Mouse (Mus musculus) heart, embryonic 10.5 days (tissue): ENCODE results near the gene Mettl2. TPM values are rescaled to one million over a fixed set of nuclear protein-coding genes. Genes with fewer than 3 reads are reported as not detected.

Experiments used
- DNase-seq: peaks from one replicate; pipeline ENCODE4 v3.0.0-alpha.2; 2017; ENCODE audit warnings: low spot score
- H3K27ac ChIP-seq: fragments of 300-500 bp; sonication (generic); 2 replicates; pipeline ENCODE4 v1.5.1; 2016; ENCODE audit warnings: mild to moderate bottlenecking
- H3K27me3 ChIP-seq: fragments of 300-500 bp; sonication (generic); 2 replicates; pipeline ENCODE4 v1.6.1; 2016; ENCODE audit warnings: mild to moderate bottlenecking; ENCODE audit not compliant: poor library complexity, insufficient read depth, severe bottlenecking
- H3K36me3 ChIP-seq: fragments of 300-500 bp; sonication (generic); 2 replicates; pipeline ENCODE4 v1.6.1; 2016; ENCODE audit warnings: mild to moderate bottlenecking, moderate library complexity
- H3K4me1 ChIP-seq: fragments of 300-500 bp; sonication (generic); 2 replicates; pipeline ENCODE4 v1.6.1; 2016; ENCODE audit warnings: mild to moderate bottlenecking
- H3K4me3 ChIP-seq: fragments of 300-500 bp; sonication (generic); 2 replicates; pipeline ENCODE4 v1.5.1; 2016; ENCODE audit warnings: mild to moderate bottlenecking, moderate library complexity
- H3K9me3 ChIP-seq: fragments of 300-500 bp; sonication (generic); 2 replicates; pipeline ENCODE4 v1.6.1; 2016; ENCODE audit warnings: mild to moderate bottlenecking, moderate library complexity
- WGBS: fragments of 180-500 bp; shearing (Covaris S2); methylation state at CpG from one replicate; pipeline ENCODE4 v1.1.7; 2016; 5-methylcytosine and 5-hydroxymethylcytosine counted together
- polyA plus RNA-seq: library from polyadenylated mRNA; unstranded; fragments of >200 nt; fragmentation: Nextera tagmentation; extraction: Ambion mirVana; gene quantifications from 2 replicates; pipeline ENCODE4 v1.2.1, GENCODE M21; 2016

Gene Mettl2
- polyA plus RNA-seq, 1 experiment from 2014 or later = 42.5 TPM

- Histone ChIP-seq H3K27ac (no peak overlapping the region), H3K27me3 (0 out of 2 replicates have a peak, but pooled peaks cover 8% of the 10 kb centered on the region), H3K9me3 (no peaks in the 10 kb centered on the region), H3K4me3 (no peak overlapping the region), H3K4me1 (no peaks in the 10 kb centered on the region), H3K36me3 (peaks cover 16% of the 10 kb centered on the region)
- WGBS = 79% methylated on average over 11 of the region's 11 CpGs
- DNase-seq = no peak
These were observed 18.4 kb downstream of the Mettl2 start for GRCm38 (mm10) chr11:105144508-105145210.

DNA sequence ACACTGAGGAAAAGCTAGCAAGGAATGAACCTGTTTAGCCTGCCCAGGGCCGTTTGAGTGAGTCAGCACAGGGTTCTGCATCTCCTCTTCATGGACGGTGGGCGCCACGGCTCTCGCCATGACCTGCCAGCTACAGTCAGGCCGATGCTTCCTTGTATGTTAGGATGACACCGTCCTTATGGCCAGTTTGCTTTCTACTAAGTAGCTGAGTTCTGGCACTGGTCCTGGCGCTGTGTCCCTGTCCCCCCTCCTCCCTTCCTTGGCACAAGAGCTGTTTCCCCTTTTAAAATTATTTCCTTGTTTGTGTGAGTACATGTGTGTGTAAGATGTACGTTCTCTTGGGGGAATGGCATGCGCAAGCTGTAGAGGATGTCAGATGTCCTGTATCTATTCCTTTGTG is 19.0 kb downstream of the Mettl2 start:
- Histone ChIP-seq H3K27me3 (0 out of 2 replicates have a peak, but pooled peaks cover 8% of the 10 kb centered on the region), H3K4me1 (no peaks in the 10 kb centered on the region), H3K27ac (no peak overlapping the region), H3K4me3 (no peak overlapping the region), H3K36me3 (peaks cover 10% of the 10 kb centered on the region), H3K9me3 (no peaks in the 10 kb centered on the region)
- WGBS = 84% methylated on average over 10 of the region's 10 CpGs
- no peak for DNase-seq

DNA sequence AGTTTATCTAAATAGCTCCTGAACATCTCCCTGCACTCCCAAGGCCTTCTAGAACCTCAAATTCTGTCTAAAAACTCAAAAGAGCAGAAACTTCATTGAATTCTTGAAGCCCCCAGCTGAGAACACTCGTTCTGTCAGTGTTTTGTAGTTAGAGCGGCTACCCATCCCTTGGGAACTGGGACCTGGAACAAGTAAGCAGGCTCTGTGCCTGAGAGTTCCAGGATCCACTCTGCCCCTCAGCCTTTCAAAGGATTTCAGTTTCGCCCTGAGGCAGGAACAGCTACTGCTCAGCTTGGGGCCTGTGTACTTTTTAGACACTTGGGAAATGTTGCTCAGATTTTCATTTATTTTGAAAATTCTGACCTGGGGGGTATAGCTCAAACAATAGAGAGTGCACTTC is 20.4 kb downstream of the Mettl2 start, which contains the start of gene Gm10842:
TSS of gene Gm10842 (plus strand) at position 301 of the 400 bp plus-strand sequence.
- 0 out of 2 replicates have a peak, but pooled peaks cover 8% of the 10 kb centered on the region for H3K27me3 ChIP-seq
- H3K4me1 ChIP-seq = peaks cover 6% of the 10 kb centered on the region
- no peaks in the 10 kb centered on the region for H3K9me3 ChIP-seq
- 67% methylated on average over 3 of the region's 3 CpGs for WGBS
- DNase-seq = no peak
- H3K27ac ChIP-seq = no peak within 1 kb of the TSS
- no peaks in the 10 kb centered on the region for H3K36me3 ChIP-seq
- no peak within 1 kb of the TSS for H3K4me3 ChIP-seq

- H3K27me3 ChIP-seq = 0 out of 2 replicates have a peak, but pooled peaks cover 8% of the 10 kb centered on the region
- peaks cover 29% of the 10 kb centered on the region for H3K4me1 ChIP-seq
- WGBS = 56% methylated on average over 3 of the region's 3 CpGs
- H3K9me3 ChIP-seq = no peaks in the 10 kb centered on the region
- no peaks in the 10 kb centered on the region for H3K36me3 ChIP-seq
- H3K27ac ChIP-seq = no peak overlapping the region
- no peak overlapping the region for H3K4me3 ChIP-seq
- no peak for DNase-seq
These were observed 23.1 kb downstream of the Mettl2 start for GRCm38 (mm10) chr11:105149353-105149752.

DNA sequence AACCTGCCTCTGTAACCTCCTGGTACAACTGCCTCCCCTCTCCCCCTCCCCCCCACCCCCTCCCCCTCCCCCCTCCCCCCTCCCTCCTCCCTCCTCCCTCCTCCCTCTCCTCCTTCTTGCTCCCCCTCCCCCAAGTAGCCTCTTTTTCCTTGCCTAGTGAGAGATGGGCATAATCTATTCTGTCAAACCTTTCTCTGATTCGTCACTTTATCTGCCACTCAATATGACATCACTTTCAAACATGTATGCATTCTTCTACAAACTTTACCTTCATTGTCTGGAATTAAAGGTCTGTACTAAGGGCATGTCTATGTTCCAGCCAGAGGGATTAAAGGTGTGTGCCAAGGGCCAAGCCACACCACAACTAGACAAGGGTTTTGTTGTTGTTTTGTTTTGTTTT is 23.5 kb downstream of the Mettl2 start:
- no peaks in the 10 kb centered on the region for H3K9me3 ChIP-seq
- H3K4me3 ChIP-seq = no peak overlapping the region
- no peaks in the 10 kb centered on the region for H3K36me3 ChIP-seq
- peaks cover 29% of the 10 kb centered on the region for H3K4me1 ChIP-seq
- no peak for DNase-seq
- 88% methylated on average over 1 of the region's 1 CpGs for WGBS
- H3K27ac ChIP-seq = no peak overlapping the region
- 0 out of 2 replicates have a peak, but pooled peaks cover 8% of the 10 kb centered on the region for H3K27me3 ChIP-seq

DNA sequence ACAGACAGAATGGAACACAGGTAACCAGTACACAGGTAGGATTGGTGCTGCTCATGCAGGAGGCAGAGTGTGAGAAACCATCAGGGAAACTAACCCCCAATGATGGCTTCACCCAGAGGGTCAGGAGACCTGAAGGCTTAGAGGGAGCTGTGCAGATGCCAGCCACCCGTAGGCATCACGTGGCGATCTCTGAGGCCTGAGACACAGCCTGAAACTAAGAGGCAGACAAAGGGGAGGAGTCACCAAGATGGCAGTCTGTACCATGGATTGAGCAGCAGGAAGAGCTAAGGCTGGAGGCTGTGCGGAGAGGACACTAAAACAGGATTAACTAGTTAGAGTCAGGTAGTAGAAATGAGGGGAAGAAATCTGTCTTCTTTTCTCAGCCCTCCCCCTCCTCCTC is 24.5 kb downstream of the Mettl2 start:
- no peak overlapping the region for H3K4me3 ChIP-seq
- no peaks in the 10 kb centered on the region for H3K9me3 ChIP-seq
- 0 out of 2 replicates have a peak overlapping the region, but pooled peaks have one; percentile 22 for H3K27ac ChIP-seq
- H3K36me3 ChIP-seq = no peaks in the 10 kb centered on the region
- peaks cover 29% of the 10 kb centered on the region for H3K4me1 ChIP-seq
- DNase-seq = no peak
- WGBS = 63% methylated on average over 4 of the region's 4 CpGs
- H3K27me3 ChIP-seq = 0 out of 2 replicates have a peak, but pooled peaks cover 6% of the 10 kb centered on the region

DNA sequence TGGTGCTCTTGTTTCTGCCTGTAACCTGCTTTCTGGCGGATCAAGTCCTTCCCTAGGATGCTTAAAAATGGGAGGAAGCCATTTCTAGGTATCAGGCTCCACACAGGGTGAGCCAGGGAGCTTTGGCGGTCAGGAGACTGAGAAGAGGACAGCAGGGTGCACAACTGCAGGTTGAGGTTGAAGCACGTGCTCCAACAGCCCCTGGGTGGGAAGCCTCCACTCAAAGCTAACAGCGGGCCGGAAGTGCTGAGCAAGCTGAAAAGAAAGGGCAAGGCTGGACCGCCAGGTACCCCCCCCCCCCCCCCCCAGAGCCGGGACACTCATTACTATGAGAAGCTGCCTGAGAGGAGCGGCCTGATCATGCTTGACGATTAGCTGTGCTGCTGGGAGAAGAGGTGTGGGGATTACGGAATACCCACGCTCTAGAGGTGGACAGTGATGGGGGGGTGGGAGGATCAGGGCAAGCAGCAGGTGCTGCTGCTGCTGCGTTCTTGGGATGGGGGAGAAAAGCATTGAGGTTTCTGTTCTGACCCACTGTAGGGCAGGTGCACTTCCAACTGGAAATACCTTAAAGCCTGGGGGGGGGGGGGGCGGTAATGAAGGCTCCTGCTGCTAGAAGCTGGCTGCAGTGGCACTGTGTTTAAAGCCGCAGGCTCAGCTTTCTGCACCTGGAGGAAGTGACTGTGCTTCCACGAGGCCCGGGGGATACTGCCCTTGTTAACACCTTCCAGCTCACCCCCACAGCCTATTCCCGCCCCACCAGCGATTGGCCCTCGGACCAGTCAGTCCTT is 25.2 kb downstream of the Mettl2 start:
- no peaks in the 10 kb centered on the region for H3K9me3 ChIP-seq
- H3K4me1 ChIP-seq = peaks cover 36% of the 10 kb centered on the region
- 21% methylated on average over 19 of the region's 19 CpGs for WGBS
- H3K4me3 ChIP-seq = peak overlapping the region; percentile 24; the same call in 1 of the 2 replicates
- no peak for DNase-seq
- peak overlapping the region; percentile 22; the same call in 1 of the 2 replicates for H3K27ac ChIP-seq
- no peaks in the 10 kb centered on the region for H3K36me3 ChIP-seq
- H3K27me3 ChIP-seq = no peaks in the 10 kb centered on the region

GRCm38 (mm10) chr11:105152017-105152300 is 25.7 kb downstream of the Mettl2 start:
- Histone ChIP-seq H3K27ac (no peak overlapping the region), H3K4me1 (peaks cover 37% of the 10 kb centered on the region), H3K36me3 (no peaks in the 10 kb centered on the region), H3K4me3 (0 out of 2 replicates have a peak overlapping the region, but pooled peaks have one; percentile 24), H3K9me3 (no peaks in the 10 kb centered on the region), H3K27me3 (no peaks in the 10 kb centered on the region)
- DNase-seq = no peak
- 52% methylated on average over 3 of the region's 4 CpGs for WGBS

DNA sequence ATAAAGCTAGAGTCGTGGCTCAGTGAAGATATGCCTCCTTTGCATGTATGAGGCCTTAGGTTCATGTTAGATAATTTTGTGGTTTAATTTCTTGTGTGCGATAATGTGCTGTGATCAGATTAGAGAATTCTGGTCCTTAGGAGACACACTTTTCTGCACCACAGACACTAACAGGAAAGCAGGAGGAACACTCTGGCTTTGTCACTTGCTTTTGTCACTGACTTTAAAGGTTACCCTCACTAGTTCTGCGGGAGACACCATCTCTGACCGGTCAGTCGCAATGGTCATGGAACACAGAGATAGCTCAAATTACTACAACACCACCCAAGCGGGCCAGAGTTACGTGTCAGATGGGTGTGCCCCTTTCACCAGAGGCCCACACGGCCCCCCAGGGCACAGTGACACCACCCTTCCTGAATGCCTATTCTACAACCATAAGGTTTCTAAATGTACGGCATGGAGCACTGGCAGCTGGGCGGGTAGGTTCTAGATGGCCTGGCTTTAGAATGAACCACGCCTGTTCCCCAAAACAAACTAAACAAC is 26.2 kb downstream of the Mettl2 start:
- H3K27me3 ChIP-seq = no peaks in the 10 kb centered on the region
- 73% methylated on average over 11 of the region's 11 CpGs for WGBS

GRCm38 (mm10) chr11:105153068-105153833 is 27.0 kb downstream of the Mettl2 start:
- Histone ChIP-seq H3K4me1 (peaks cover 40% of the 10 kb centered on the region), H3K4me3 (no peak overlapping the region; the same call in 1 of the 2 replicates), H3K27ac (peak overlapping the region; percentile 79), H3K9me3 (no peaks in the 10 kb centered on the region), H3K27me3 (no peaks in the 10 kb centered on the region), H3K36me3 (no peaks in the 10 kb centered on the region)
- WGBS = 23% methylated on average over 12 of the region's 12 CpGs
- no peak for DNase-seq

More for the DNA sequence above, 26.2 kb downstream of the Mettl2 start:
- no peak for DNase-seq
- Histone ChIP-seq H3K27ac (peak overlapping the region; percentile 79; the same call in 1 of the 2 replicates), H3K9me3 (no peaks in the 10 kb centered on the region), H3K4me3 (no peak overlapping the region), H3K4me1 (peaks cover 40% of the 10 kb centered on the region), H3K36me3 (no peaks in the 10 kb centered on the region)

DNA sequence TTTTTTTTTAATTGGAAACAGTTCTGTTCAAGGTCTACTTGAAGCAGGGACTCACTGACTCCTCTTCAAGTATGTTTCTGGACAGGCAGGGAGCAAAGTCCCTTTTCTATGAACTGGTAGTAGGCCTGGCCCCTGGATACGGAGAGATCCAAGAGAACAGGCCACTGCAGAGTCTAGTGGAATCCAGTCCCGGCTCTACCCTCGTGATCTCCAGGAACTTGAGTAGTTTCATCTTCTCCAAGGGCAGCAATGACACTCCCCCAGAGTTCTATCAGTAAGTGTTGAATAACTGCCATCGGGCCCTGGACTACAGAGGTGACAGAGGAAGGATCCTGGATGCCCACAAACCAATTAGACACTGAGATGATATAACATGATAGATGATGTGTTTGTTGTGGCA is 29.7 kb downstream of the Mettl2 start:
- H3K9me3 ChIP-seq = no peaks in the 10 kb centered on the region
- no peak overlapping the region for H3K4me3 ChIP-seq
- H3K4me1 ChIP-seq = peaks cover 40% of the 10 kb centered on the region
- H3K27ac ChIP-seq = peak overlapping the region; percentile 78; the same call in 1 of the 2 replicates
- no peaks in the 10 kb centered on the region for H3K36me3 ChIP-seq
- WGBS = 44% methylated on average over 4 of the region's 4 CpGs
- H3K27me3 ChIP-seq = no peaks in the 10 kb centered on the region
- no peak for DNase-seq

DNA sequence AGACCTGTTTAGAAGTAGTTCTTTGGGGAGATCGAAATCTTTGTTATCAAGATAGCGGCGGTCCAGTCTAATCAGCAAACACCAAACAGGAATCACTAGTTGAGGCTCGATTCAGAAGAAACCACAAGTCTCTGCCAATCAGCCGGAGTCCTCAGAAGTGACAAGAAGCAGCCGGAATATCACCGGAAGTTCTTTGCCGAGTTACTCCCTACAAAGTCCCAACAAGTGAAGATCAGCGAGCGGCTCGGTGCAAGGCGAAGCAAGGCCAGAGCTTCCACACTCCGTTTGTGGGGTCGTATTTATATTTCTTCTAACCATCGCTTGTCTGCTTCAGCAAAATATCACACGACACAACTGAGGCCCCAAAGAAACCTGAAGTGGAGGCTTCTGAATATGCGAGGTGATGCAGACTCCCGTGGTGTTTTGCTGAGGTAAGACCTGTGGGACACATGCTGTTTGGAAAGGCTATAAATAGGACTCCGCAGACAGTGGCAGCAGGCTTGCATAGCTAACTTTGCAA is 30.6 kb downstream of the Mettl2 start:
- DNase-seq = no peak
- no peaks in the 10 kb centered on the region for H3K27me3 ChIP-seq
- H3K4me1 ChIP-seq = peaks cover 32% of the 10 kb centered on the region
- H3K4me3 ChIP-seq = peak overlapping the region; percentile 7; the same call in 1 of the 2 replicates
- no peaks in the 10 kb centered on the region for H3K9me3 ChIP-seq
- no peaks in the 10 kb centered on the region for H3K36me3 ChIP-seq
- 62% methylated on average over 19 of the region's 19 CpGs for WGBS
- peak overlapping the region; percentile 78 for H3K27ac ChIP-seq
